Mouse (Mus musculus) limb, embryonic 11.5 days (tissue): ENCODE data around the gene Zfp768. TPM values are rescaled to one million over a fixed set of nuclear protein-coding genes. Genes with fewer than 3 reads are reported as not detected.
"Not testable (repeated sequence)": the region's sequence is repeated elsewhere in the genome, so short reads cannot be mapped to it uniquely, and the experiment has no call there.

Source experiments
- ATAC-seq: fragments of 200-750 bp; cut with Nextera tagmentation; 2 replicates; pipeline ENCODE4 v1.8.0; 2017; ENCODE audit warnings: low read depth; ENCODE audit not compliant: insufficient number of reproducible peaks, low FRiP score, low TSS enrichment
- DNase-seq: peaks from one replicate; pipeline ENCODE4 v3.0.0-alpha.2; 2015; ENCODE audit warnings: low spot score
- H3K27ac ChIP-seq: fragments of 300-500 bp; sonication (generic); replicated peaks from 2 replicates; pipeline ENCODE4 v1.5.1; 2014; ENCODE audit warnings: low read depth, mild to moderate bottlenecking, low read length
- H3K27me3 ChIP-seq: fragments of 300-500 bp; sonication (generic); 2 replicates; pipeline ENCODE4 v1.6.1; 2014; ENCODE audit warnings: mild to moderate bottlenecking, low read length, mixed read lengths; ENCODE audit not compliant: control insufficient read depth, insufficient read depth
- H3K36me3 ChIP-seq: fragments of 300-500 bp; sonication (generic); 2 replicates; pipeline ENCODE4 v1.6.1; 2014; ENCODE audit warnings: mild to moderate bottlenecking, low read length, moderate library complexity, mixed read lengths; ENCODE audit not compliant: control insufficient read depth, insufficient read depth
- H3K4me1 ChIP-seq: fragments of 300-500 bp; sonication (generic); 2 replicates; pipeline ENCODE4 v1.6.1; 2014; ENCODE audit warnings: low read length, mixed read lengths; ENCODE audit not compliant: control insufficient read depth, insufficient read depth
- H3K4me2 ChIP-seq: fragments of 300-500 bp; sonication (generic); 2 replicates; pipeline ENCODE4 v1.6.1; 2014; ENCODE audit warnings: low read depth, mild to moderate bottlenecking, moderate library complexity; ENCODE audit not compliant: severe bottlenecking
- H3K4me3 ChIP-seq: fragments of 300-500 bp; sonication (generic); 2 replicates; pipeline ENCODE4 v1.5.1; 2014; ENCODE audit warnings: low read depth, low read length
- H3K9ac ChIP-seq: fragments of 300-500 bp; sonication (generic); 2 replicates; pipeline ENCODE4 v1.6.1; 2014; ENCODE audit warnings: mild to moderate bottlenecking, low read length
- H3K9me3 ChIP-seq: fragments of 300-500 bp; sonication (generic); 2 replicates; pipeline ENCODE4 v1.6.1; 2016; ENCODE audit warnings: low read length; ENCODE audit not compliant: control insufficient read depth
- WGBS: fragments of 180-500 bp; shearing (Covaris S2); extraction: QIAGEN DNeasy Blood & Tissue Kit; methylation state at CpG from one replicate; pipeline ENCODE4 v1.1.7; 2014; 5-methylcytosine and 5-hydroxymethylcytosine counted together
- polyA plus RNA-seq: library from polyadenylated mRNA; unstranded; fragments of >200 nt; fragmentation: Nextera tagmentation; extraction: Ambion mirVana; gene quantifications from 2 replicates; pipeline ENCODE4 v1.2.1, GENCODE M21; 2014

Gene Zfp768
- 6.0 TPM in 2 replicates for polyA plus RNA-seq

DNA sequence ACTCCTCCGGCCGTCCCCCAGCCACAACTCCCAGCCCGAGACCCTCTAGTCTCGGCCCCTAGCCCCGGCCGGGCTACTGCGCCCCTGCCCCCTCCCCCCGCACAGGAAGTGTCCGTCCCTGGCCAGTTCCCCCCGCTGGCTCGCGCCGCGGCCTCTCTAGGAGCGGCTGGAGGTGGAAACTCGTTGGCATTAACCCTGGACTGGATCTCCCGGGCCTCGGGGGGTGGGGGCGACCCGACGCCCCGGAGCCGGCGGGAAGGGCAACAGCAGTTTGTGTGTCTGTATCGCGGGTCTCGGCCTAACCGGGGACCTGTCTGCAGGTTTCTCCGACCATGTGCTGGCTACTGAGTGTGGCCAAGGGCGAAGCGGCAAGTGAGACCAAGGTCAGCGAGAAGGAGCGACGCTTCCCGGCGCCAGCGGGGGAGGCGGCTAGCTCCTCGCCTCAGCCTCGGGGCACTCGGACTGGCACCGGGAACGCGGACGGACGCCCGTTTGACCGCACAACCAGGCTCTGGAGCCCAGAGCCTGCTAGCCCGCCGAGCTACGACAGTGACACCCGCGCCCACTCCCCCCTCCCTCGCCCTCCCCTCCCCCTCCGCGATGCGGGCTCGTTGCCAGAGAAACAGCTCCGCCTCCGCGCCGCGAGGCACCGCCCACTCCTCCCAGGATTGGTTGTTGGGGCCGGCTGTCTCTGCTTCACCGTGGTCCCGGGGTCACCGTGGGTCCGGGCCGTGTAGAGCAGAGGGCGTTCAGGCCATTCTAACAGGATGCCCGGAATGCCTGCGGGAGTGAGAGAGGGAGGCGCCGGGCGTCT lies at the start of gene Zfp768:
Gene Zfp768, minus strand, starts transcription at position 78 of the 814 bp plus-strand sequence.
- WGBS, result 0% methylated on average over 61 of the region's 76 CpGs
- H3K4me1 ChIP-seq, result peaks cover 6% of the 10 kb centered on the region
- peak within 1 kb of the TSS; percentile 78 for H3K4me2 ChIP-seq
- peak within 1 kb of the TSS; percentile 83 for H3K27ac ChIP-seq
- H3K9ac ChIP-seq, result peak within 1 kb of the TSS; percentile 93
- ATAC-seq, result peak; percentile 90
- peak within 1 kb of the TSS; percentile 92 for H3K4me3 ChIP-seq
- H3K27me3 ChIP-seq, result no peaks in the 10 kb centered on the region
- peaks cover 14% of the 10 kb centered on the region for H3K36me3 ChIP-seq
- H3K9me3 ChIP-seq, result no peaks in the 10 kb centered on the region
- peak; percentile 96 for DNase-seq

DNA sequence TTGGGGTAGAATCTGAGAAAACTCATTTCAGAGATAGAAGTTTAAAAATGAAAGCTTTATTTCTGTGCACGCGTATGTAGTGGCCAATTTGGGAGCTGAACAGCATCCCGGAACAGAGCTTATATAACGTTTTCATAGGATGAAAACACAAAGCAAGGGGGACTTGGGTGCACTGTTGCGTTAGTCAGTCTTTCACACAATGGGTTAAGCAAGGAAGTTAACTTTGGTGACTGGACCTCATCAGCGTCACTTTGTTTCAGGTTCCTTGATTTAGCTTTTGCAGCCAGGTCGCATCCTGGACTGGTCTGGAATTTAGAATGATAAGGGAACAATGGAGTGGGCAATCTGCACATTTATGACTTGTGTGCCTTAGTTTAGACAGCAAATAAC lies 48.5 kb upstream of the Zfp768 start:
- Histone ChIP-seq H3K27me3 (no peaks in the 10 kb centered on the region), H3K9me3 (no peaks in the 10 kb centered on the region), H3K4me2 (peak overlapping the region; percentile 61), H3K4me3 (peak overlapping the region; percentile 63), H3K36me3 (no peaks in the 10 kb centered on the region; the same call in 1 of the 2 replicates), H3K9ac (peak overlapping the region; percentile 44), H3K4me1 (peaks cover 6% of the 10 kb centered on the region; the same call in 1 of the 2 replicates), H3K27ac (0 out of 2 replicates have a peak overlapping the region, but pooled peaks have one; percentile 39)
- 0 out of 2 replicates have a peak, but pooled peaks have one; percentile 14 for ATAC-seq
- no peak for DNase-seq
- 29% methylated on average over 7 of the region's 7 CpGs for WGBS

DNA sequence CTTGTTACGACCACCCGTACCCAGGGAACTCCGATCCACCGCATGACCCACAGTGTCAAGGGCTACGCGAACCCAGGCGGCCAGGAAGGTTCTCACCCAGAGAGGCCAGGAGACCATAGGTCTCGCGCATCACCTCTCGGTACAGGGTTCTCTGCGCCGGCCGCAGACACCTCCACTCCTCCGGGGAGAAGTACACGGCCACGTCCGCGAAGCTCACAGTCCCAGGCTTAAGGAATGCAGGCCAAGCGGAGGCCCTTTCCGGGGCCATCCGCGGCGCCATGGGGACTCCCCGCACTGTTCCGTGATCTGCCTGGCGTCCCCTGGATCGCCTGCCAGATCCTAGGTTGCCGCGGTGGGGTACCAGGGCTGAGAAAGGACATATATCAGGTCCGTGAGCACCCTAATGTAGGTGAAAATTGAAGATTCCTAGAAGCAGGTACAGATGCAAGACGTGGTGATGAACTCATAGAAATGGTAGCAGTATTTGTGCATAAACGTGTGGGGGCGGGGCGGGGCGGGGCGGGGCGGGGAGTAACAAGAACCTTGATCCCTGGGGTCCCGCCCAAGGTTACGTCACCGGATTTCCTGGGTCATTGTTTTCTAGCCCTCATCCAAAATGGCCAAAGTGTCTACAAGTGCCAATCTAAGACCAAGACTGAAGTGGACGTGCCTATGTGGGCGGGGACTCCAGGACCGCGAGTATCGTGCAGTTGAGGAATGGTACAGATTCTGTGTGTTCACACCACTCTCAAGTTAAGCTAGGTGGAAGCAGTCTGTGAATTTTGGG lies 48.0 kb upstream of the Zfp768 start, which contains the start of gene E430018J23Rik:
Gene E430018J23Rik, minus strand, starts transcription at position 473 of the 787 bp plus-strand sequence.
- Histone ChIP-seq H3K4me1 (peaks cover 6% of the 10 kb centered on the region; the same call in 1 of the 2 replicates), H3K27ac (0 out of 2 replicates have a peak within 1 kb of the TSS, but pooled peaks have one; percentile 39), H3K4me2 (peak within 1 kb of the TSS; percentile 61), H3K9me3 (no peaks in the 10 kb centered on the region), H3K36me3 (no peaks in the 10 kb centered on the region; the same call in 1 of the 2 replicates), H3K9ac (peak within 1 kb of the TSS; percentile 86), H3K27me3 (no peaks in the 10 kb centered on the region), H3K4me3 (peak within 1 kb of the TSS; percentile 63)
- DNase-seq, result peak; percentile 97
- ATAC-seq, result peak; percentile 93
- under 1% methylated on average over 45 of the region's 45 CpGs for WGBS

DNA sequence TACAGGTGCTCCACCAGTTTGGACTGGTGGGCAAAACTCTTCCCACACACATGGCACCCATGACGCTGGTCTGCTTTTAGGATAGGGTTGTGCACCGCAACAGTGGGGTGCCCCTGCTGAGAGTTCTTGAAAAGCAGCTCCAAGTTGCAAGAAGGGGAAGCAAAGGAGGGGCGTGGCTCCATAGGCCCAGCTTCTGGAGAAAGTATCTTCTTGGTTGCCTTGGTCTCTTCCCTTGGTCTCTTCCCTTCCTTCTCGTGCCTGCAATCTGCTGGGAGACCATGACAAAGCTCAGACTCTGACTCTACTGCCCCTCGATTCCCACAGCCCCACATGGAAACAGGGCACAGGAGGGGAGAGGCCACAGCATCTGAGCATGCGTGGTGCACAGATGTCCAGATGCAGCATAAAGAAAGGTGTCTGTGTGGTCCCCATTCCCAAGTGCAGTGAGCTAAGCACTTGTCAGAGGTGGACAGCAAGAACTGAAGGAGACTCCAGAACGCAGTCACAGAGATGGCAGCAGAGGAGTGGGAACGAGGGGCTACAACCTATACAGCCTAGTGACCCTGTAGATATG lies 46.9 kb upstream of the Zfp768 start:
- ATAC-seq, result no peak
- 90% methylated on average over 8 of the region's 8 CpGs for WGBS
- H3K27ac ChIP-seq, result no peak overlapping the region

DNA sequence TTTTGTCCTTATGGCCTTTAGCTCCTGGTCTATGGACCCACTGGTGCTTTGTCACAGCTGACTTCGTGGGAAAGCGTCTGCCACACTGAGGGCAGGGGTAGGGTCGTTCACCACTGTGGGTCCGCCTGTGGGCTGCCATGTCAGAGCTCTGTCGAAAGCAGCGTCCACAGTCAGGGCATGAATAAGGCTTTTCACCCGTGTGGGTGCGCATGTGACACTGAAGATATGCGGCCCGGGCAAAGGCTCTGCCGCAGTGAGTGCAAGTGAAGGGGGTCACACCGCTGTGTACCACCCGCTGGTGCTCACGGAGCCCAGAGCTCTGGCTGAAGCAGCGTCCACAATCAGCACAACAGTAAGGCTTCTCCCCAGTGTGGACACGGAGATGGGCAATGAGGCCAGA lies 46.1 kb upstream of the Zfp768 start:
- Histone ChIP-seq H3K27me3 (no peaks in the 10 kb centered on the region), H3K4me3 (no peak overlapping the region), H3K27ac (no peak overlapping the region), H3K36me3 (no peaks in the 10 kb centered on the region; the same call in 1 of the 2 replicates), H3K9me3 (no peaks in the 10 kb centered on the region), H3K9ac (no peak overlapping the region), H3K4me1 (peaks cover 6% of the 10 kb centered on the region; the same call in 1 of the 2 replicates), H3K4me2 (no peak overlapping the region)
- no peak for ATAC-seq
- WGBS, result 95% methylated on average over 16 of the region's 16 CpGs
- DNase-seq, result no peak

More for the DNA sequence above, 46.9 kb upstream of the Zfp768 start:
- Histone ChIP-seq H3K9me3 (no peaks in the 10 kb centered on the region), H3K4me3 (peak overlapping the region; percentile 63), H3K4me1 (peaks cover 6% of the 10 kb centered on the region; the same call in 1 of the 2 replicates), H3K9ac (no peak overlapping the region; the same call in 1 of the 2 replicates), H3K36me3 (no peaks in the 10 kb centered on the region; the same call in 1 of the 2 replicates), H3K4me2 (peak overlapping the region; percentile 61), H3K27me3 (no peaks in the 10 kb centered on the region)
- DNase-seq, result no peak

DNA sequence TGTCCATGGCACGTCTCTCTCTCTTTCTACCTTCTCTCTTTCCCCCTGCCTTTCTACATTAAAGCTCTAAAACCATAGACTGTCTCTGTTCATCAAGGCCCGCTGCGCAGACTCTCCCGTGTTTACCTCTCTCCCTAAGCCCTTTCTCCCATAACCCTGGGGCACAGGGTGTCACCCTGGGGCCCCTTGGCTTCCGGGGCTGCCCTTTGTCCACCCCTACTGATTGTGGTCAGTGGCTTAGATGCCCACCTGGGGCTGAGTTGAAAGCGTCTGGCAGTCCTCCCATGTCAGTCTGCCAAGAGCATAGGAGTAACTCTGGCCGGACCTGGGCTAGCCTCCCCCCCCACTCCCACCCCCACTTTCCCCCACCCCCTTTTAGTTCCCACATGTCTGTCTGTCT lies 44.9 kb upstream of the Zfp768 start:
- no peaks in the 10 kb centered on the region for H3K9me3 ChIP-seq
- no peaks in the 10 kb centered on the region; the same call in 1 of the 2 replicates for H3K36me3 ChIP-seq
- no peak overlapping the region for H3K27ac ChIP-seq
- no peak overlapping the region for H3K4me3 ChIP-seq
- H3K9ac ChIP-seq, result no peak overlapping the region
- DNase-seq, result no peak
- H3K27me3 ChIP-seq, result no peaks in the 10 kb centered on the region
- no peak for ATAC-seq
- WGBS, result 84% methylated on average over 7 of the region's 7 CpGs
- peaks cover 6% of the 10 kb centered on the region; the same call in 1 of the 2 replicates for H3K4me1 ChIP-seq
- no peak overlapping the region for H3K4me2 ChIP-seq

DNA sequence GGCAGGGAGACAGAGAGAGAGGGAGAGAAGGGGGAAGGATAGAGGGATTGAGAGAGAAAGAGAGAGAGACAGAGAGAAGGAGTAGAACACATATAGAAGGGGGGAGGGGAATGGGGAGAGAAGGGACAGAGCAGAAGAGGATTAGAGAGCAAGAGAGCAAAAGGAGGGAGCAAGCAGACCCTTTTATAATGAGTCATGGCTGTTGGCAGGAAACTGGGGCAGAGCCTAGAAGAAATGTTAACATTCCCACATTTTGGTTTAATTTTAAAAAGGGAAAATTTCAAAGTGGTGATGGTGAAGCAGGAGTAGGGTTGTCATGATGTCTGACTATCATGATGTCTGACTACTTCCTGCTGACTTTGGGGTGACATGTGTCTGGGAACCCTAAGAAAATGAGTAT lies 42.8 kb upstream of the Zfp768 start:
- H3K27ac ChIP-seq, H3K4me3 ChIP-seq, H3K36me3 ChIP-seq, H3K9me3 ChIP-seq, H3K4me1 ChIP-seq, H3K9ac ChIP-seq, H3K27me3 ChIP-seq, H3K4me2 ChIP-seq, DNase-seq, ATAC-seq: not testable (repeated sequence)
